Mouse (Mus musculus) heart, embryonic 11.5 days (tissue): ENCODE results near the gene Acat2. TPM values are rescaled to one million over a fixed set of nuclear protein-coding genes. Genes with fewer than 3 reads are reported as not detected.

Source experiments
- polyA plus RNA-seq: library from polyadenylated mRNA; unstranded; fragments of >200 nt; fragmentation: Nextera tagmentation; extraction: Ambion mirVana; gene quantifications from 2 replicates; pipeline ENCODE4 v1.2.1, GENCODE M21; 2014

Gene Acat2
- polyA plus RNA-seq, 1 experiment from 2014 or later, result 38.3 TPM

Other genes starting within 250 kb of the Acat2 start
- 199 and 238 TPM in 2 replicates for gene Igf2r, start 191.1 kb downstream of the Acat2 start, polyA plus RNA-seq
- 0.17 and 0.54 TPM in 2 replicates for gene Mas1, start 92.6 kb downstream of the Acat2 start, polyA plus RNA-seq
- gene Mrgprh, start 84.7 kb downstream of the Acat2 start, polyA plus RNA-seq, result 0.10 and 0.25 TPM in 2 replicates
- 1.2 and 1.7 TPM in 2 replicates for gene Pnldc1, start 50.5 kb downstream of the Acat2 start, polyA plus RNA-seq
- 440 and 445 TPM in 2 replicates for gene Tcp1, start 45.0 kb downstream of the Acat2 start, polyA plus RNA-seq
- gene Mrpl18, start 44.4 kb downstream of the Acat2 start, polyA plus RNA-seq, result 196 and 205 TPM in 2 replicates
- gene Acat3, start 20.1 kb downstream of the Acat2 start, polyA plus RNA-seq, result 0.13 and 0.70 TPM in 2 replicates
- gene Wtap, start 33.4 kb upstream of the Acat2 start, polyA plus RNA-seq, result 83.4 and 88.8 TPM in 2 replicates
- 308 and 326 TPM in 2 replicates for gene Sod2, start 46.1 kb upstream of the Acat2 start, polyA plus RNA-seq
- gene Gpr31b, start 91.5 kb upstream of the Acat2 start, polyA plus RNA-seq, result 0.19 TPM in 1 of 2 replicates, not detected in the other
- not detected in 2 replicates for gene Tcp10b, start 100.4 kb upstream of the Acat2 start, polyA plus RNA-seq
- gene Unc93a, start 171.1 kb upstream of the Acat2 start, polyA plus RNA-seq, result not detected in 2 replicates